Mouse (Mus musculus): Measurements from ENCODE around the gene Ptgdr2.
A peak's percentile ranks its signal among the peaks of the same experiment; 100 is the strongest.

GRCm38 (mm10) chr19:10979184-10980168 is 42.5 kb downstream of the Ptgdr2 start:
- TF ChIP-seq POLR2A (IDR thresholded peaks at IDR 0.05; ENCODE audit: control insufficient read depth, extremely low read depth, insufficient read depth, low read length, poor library complexity) (no peak), CTCF (IDR thresholded peaks at IDR 0.05; ENCODE audit: borderline replicate concordance, control insufficient read depth, extremely low read depth, insufficient read depth, low read length, poor library complexity) (peak; percentile 95; the same call in 1 of the 2 replicates)
